Mouse (Mus musculus) layer of hippocampus, postnatal 10 days (tissue): ENCODE measurements at regions not wholly inside any gene's neighbourhood (a gene's known extent, or its start where the extent isn't known, plus 50 kb on each side); places are given as distances from the start of the nearest gene placed in this dataset.

Experiments used
- DNase-seq, 2 experiments: peaks; one replicate each; pipeline ENCODE4 v3.0.0; 2021; ENCODE audit warnings: low spot score in 2 of 2

DNA sequence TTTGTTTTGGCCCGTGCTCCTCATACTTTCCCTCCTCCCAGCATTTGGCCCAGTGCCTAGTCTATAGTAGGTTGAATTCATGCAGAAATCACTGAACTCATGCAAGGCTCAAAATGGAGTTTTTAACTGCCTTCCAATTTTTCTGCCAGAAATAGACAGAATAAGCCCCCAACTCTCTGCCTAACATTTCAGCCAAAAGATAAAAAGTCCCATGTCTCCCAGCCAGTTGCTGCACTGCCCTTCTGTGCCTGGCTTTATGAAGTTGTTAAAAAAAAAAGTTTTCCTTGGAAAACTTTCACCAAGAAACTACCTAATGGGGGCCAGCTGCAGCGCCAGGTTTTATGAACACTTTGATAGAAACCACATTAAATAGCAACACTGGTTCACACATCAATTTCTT, 222.0 kb downstream of the Zic3 start:
- no peak for DNase-seq

DNA sequence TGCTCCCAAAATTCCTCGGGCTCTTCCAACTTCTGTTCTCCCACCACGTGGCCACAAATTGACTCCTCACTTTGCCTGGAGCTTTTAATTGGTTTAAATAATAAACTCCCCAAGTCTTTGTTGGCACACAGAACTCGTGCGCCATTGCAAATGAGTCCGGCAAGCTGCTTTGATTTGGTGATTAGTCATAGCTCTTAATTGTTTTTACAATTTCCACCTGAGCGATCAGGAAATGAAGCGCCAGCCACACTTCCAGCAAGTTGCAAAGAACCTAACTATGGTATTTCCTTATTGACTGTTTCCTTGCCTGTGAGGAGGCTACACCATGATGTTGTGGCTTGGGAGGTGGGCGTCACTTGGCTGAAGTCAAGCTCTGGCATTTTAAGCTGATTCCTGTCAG, 233.5 kb downstream of the Zic3 start:
- peak; percentile 3 to 11 for DNase-seq

DNA sequence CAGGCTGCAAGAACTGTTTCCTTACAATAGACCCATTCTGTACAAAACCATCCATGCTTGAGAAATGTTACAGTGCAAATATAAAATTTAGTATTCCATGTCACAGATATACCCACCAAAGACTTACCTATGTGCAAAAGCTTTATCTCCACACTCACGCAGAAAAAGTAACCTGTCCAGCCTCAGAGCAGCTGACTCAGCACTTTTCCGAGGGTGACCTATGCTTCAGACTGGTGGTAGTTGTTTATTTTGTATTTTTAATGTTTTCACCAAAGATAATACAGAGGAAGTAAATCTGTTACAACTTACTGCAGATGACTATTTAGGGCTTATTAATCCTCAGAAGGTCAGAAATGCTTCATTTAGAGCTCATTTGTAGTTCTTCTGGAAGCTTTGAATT, 260.4 kb downstream of the Zic3 start:
- DNase-seq, result no peak

DNA sequence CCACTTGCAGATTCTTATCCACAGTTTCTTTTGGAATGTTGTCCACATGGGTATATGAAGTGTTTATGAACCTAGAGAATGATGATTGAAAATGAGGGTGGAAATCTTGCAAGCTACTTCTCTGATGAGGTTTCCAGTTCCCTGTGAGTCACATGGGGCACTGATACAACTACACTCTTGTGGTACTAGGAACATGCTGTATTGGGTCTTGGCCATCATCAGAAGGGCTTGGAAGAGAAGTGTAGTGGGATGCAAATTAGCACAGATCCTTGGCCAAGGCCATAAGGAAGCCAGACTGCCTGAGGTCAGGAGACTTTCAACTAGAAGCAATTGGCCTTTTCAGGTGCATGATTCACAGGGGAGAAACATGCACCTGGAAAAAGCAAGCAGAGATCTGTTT, 300.3 kb downstream of the Zic3 start:
- DNase-seq, result no peak

DNA sequence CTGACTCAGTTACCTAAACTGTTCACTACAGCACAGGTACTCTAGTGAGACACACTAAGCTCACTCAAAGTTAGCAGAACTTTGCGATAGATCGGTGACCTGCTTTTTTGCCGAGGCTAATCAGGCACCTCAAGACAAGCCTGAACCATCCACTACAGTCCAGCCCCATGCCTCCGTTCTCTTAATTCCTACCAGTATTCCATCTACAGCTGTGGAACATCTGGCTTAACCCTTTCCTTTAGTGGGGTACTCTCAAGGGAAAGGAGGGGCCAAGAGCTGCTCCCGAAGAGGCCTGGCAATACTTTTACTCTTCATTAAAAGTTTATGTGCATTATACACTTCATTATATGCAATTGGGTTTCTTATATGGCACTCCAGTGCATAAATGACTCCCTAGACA, 329.1 kb downstream of the Zic3 start:
- no peak for DNase-seq

DNA sequence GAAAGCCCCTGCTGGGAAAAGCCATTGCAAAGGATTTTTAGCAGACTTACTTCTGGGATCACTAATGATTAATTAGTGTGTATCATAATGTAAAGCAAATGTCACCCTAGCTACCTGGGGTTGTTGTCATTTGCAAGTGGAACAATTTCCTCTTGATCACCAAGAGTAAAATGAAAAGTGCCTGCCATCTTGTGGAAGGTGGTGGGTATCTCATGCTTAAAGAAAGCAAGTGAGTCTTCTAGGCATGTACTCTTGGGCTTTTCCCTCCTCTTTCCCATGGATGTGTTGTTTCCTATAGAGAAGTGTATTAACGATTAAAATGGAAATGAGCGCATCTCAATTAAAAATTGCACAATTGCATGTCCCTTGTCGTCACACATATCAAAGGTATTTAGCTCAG, 355.4 kb downstream of the Zic3 start:
- peak; percentile 3 to 19 for DNase-seq
